Mouse (Mus musculus) limb, embryonic 14.5 days (tissue): ENCODE data around the gene Nme9. TPM values are rescaled to one million over a fixed set of nuclear protein-coding genes. Genes with fewer than 3 reads are reported as not detected.

Source experiments
- ATAC-seq: fragments of 200-750 bp; cut with Nextera tagmentation; 2 replicates; pipeline ENCODE4 v1.8.0; 2017; ENCODE audit warnings: low read depth, moderate number of reproducible peaks, moderate TSS enrichment; ENCODE audit not compliant: low FRiP score
- DNase-seq: peaks from one replicate; pipeline ENCODE4 v3.0.0-alpha.2; 2015; ENCODE audit warnings: low spot score
- H3K27ac ChIP-seq: fragments of 300-500 bp; sonication (generic); replicated peaks from 2 replicates; pipeline ENCODE4 v1.5.1; 2014; ENCODE audit warnings: low read depth, mild to moderate bottlenecking, low read length, moderate library complexity, mixed read lengths
- H3K27me3 ChIP-seq: fragments of 300-500 bp; sonication (generic); 2 replicates; pipeline ENCODE4 v1.6.1; 2014; ENCODE audit warnings: low read length, mixed read lengths; ENCODE audit not compliant: control insufficient read depth, insufficient read depth
- H3K36me3 ChIP-seq: fragments of 300-500 bp; sonication (generic); 2 replicates; pipeline ENCODE4 v1.6.1; 2014; ENCODE audit warnings: mild to moderate bottlenecking, low read length, moderate library complexity, mixed read lengths; ENCODE audit not compliant: control insufficient read depth, insufficient read depth
- H3K4me1 ChIP-seq: fragments of 300-500 bp; sonication (generic); 2 replicates; pipeline ENCODE4 v1.6.1; 2014; ENCODE audit warnings: antibody characterized with exemption, low read length, mixed read lengths; ENCODE audit not compliant: control insufficient read depth, insufficient read depth
- H3K4me2 ChIP-seq: fragments of 300-500 bp; sonication (generic); replicated peaks from 2 replicates; pipeline ENCODE4 v1.6.1; 2014; ENCODE audit warnings: low read depth, mild to moderate bottlenecking, low read length, moderate library complexity; ENCODE audit not compliant: severe bottlenecking
- H3K4me3 ChIP-seq: fragments of 300-500 bp; sonication (generic); replicated peaks from 2 replicates; pipeline ENCODE4 v1.5.1; 2014; ENCODE audit warnings: low read length
- H3K9ac ChIP-seq: fragments of 300-500 bp; sonication (generic); 2 replicates; pipeline ENCODE4 v1.6.1; 2014; ENCODE audit warnings: mild to moderate bottlenecking, low read depth, low read length, moderate library complexity; ENCODE audit not compliant: severe bottlenecking
- H3K9me3 ChIP-seq: fragments of 300-500 bp; sonication (generic); 2 replicates; pipeline ENCODE4 v1.6.1; 2016; ENCODE audit warnings: low read length; ENCODE audit not compliant: control insufficient read depth
- POLR2A ChIP-seq: fragments of 200-500 bp; IDR thresholded peaks from 2 replicates; pipeline ENCODE4 v1.8.0; 2012; ENCODE audit warnings: inconsistent platforms, mild to moderate bottlenecking, moderate library complexity, borderline replicate concordance; ENCODE audit not compliant: insufficient read depth, insufficient read length; ENCODE audit errors: extremely low read depth
- WGBS: fragments of 180-500 bp; shearing (Covaris S2); extraction: QIAGEN DNeasy Blood & Tissue Kit; methylation state at CpG from one replicate; pipeline ENCODE4 v1.1.7; 2014; 5-methylcytosine and 5-hydroxymethylcytosine counted together
- polyA plus RNA-seq, 2 experiments: library from polyadenylated mRNA; depleted of rRNA in 1 of 2; stranded (reverse) in 1 of 2; unstranded in 1 of 2; fragments of >200 nt; fragmentation: Nextera tagmentation in 1 of 2; extraction: Ambion mirVana in 1 of 2; gene quantifications; 2 replicates each; pipeline versions ENCODE4 v1.2.1 to v1.2.3; 2012 to 2014

The Nme9 gene
- polyA plus RNA-seq, 2 experiments: not detected

- WGBS: 76% methylated on average over 4 of the region's 4 CpGs
- H3K9ac ChIP-seq: no peak overlapping the region
- H3K27ac ChIP-seq: no peak overlapping the region
- DNase-seq (no peak), ATAC-seq (no peak)
- no peaks in the 10 kb centered on the region for H3K27me3 ChIP-seq
- no peaks in the 10 kb centered on the region for H3K9me3 ChIP-seq
- no peak overlapping the region for H3K4me3 ChIP-seq
- peaks cover 4% of the 10 kb centered on the region; the same call in 1 of the 2 replicates for H3K4me1 ChIP-seq
- no peak overlapping the region for H3K4me2 ChIP-seq
- no peak for TF ChIP-seq POLR2A
- no peaks in the 10 kb centered on the region for H3K36me3 ChIP-seq
Measured at GRCm38 (mm10) chr9:99454211-99454610, 2.9 kb downstream of the Nme9 start.

GRCm38 (mm10) chr9:99458529-99459208, 7.4 kb downstream of the Nme9 start:
- WGBS: 40% methylated on average over 12 of the region's 12 CpGs

GRCm38 (mm10) chr9:99459730-99460129, 8.5 kb downstream of the Nme9 start:
- no peak for ATAC-seq
- no peak for TF ChIP-seq POLR2A

More at GRCm38 (mm10) chr9:99458529-99459208, 7.4 kb downstream of the Nme9 start:
- TF ChIP-seq POLR2A: no peak
- H3K4me2 ChIP-seq: no peak overlapping the region
- no peak for DNase-seq
- no peak for ATAC-seq
- H3K27ac ChIP-seq: no peak overlapping the region
- H3K9me3 ChIP-seq: no peaks in the 10 kb centered on the region
- H3K4me1 ChIP-seq: no peaks in the 10 kb centered on the region
- no peak overlapping the region for H3K4me3 ChIP-seq
- no peaks in the 10 kb centered on the region for H3K36me3 ChIP-seq
- H3K9ac ChIP-seq: no peak overlapping the region
- H3K27me3 ChIP-seq: no peaks in the 10 kb centered on the region

GRCm38 (mm10) chr9:99464876-99465275, 13.6 kb downstream of the Nme9 start:
- H3K9ac ChIP-seq: no peak overlapping the region
- no peak overlapping the region for H3K4me2 ChIP-seq
- H3K9me3 ChIP-seq: no peaks in the 10 kb centered on the region
- H3K36me3 ChIP-seq: no peaks in the 10 kb centered on the region
- H3K4me3 ChIP-seq: no peak overlapping the region
- WGBS: 72% methylated on average over 6 of the region's 6 CpGs
- no peaks in the 10 kb centered on the region for H3K4me1 ChIP-seq
- DNase-seq (no peak), ATAC-seq (no peak)
- no peaks in the 10 kb centered on the region for H3K27me3 ChIP-seq
- no peak overlapping the region for H3K27ac ChIP-seq
- TF ChIP-seq POLR2A: no peak

More at GRCm38 (mm10) chr9:99459730-99460129, 8.5 kb downstream of the Nme9 start:
- 98% methylated on average over 4 of the region's 4 CpGs for WGBS
- H3K4me3 ChIP-seq: no peak overlapping the region
- no peaks in the 10 kb centered on the region for H3K36me3 ChIP-seq
- H3K9ac ChIP-seq: no peak overlapping the region
- no peak for DNase-seq
- H3K9me3 ChIP-seq: no peaks in the 10 kb centered on the region
- H3K27ac ChIP-seq: no peak overlapping the region
- no peak overlapping the region for H3K4me2 ChIP-seq
- H3K4me1 ChIP-seq: no peaks in the 10 kb centered on the region
- no peaks in the 10 kb centered on the region for H3K27me3 ChIP-seq

- TF ChIP-seq POLR2A: no peak
- no peak for ATAC-seq
- 76% methylated on average over 9 of the region's 9 CpGs for WGBS
Measured at GRCm38 (mm10) chr9:99468572-99468971, 17.3 kb downstream of the Nme9 start.

More at GRCm38 (mm10) chr9:99468572-99468971, 17.3 kb downstream of the Nme9 start:
- no peaks in the 10 kb centered on the region for H3K27me3 ChIP-seq
- no peak for DNase-seq
- no peak overlapping the region for H3K4me3 ChIP-seq
- H3K9me3 ChIP-seq: no peaks in the 10 kb centered on the region
- H3K9ac ChIP-seq: no peak overlapping the region
- H3K4me2 ChIP-seq: no peak overlapping the region
- H3K27ac ChIP-seq: no peak overlapping the region
- H3K4me1 ChIP-seq: no peaks in the 10 kb centered on the region
- H3K36me3 ChIP-seq: no peaks in the 10 kb centered on the region
